Mouse (Mus musculus) MEL (cell line): ENCODE data around the gene Sppl3. TPM values are rescaled to one million over a fixed set of nuclear protein-coding genes. Genes with fewer than 3 reads are reported as not detected.

Experiments used
- polyA plus RNA-seq, 2 experiments: library from polyadenylated mRNA; stranded (reverse) in 1 of 2; unstranded in 1 of 2; fragments of >175 nt in 1 of 2; fragments of >200 nt in 1 of 2; gene quantifications; 2 replicates each; pipeline versions ENCODE4 v1.2.1 to v1.2.4; 2012; ENCODE audit warnings: low replicate concordance in 2 of 2, low read depth in 1 of 2; ENCODE audit not compliant: insufficient read length in 2 of 2, insufficient read depth in 1 of 2, missing spikeins in 1 of 2
- total RNA-seq: library from RNA; depleted of rRNA; stranded (reverse); fragments of 300-350 nt; gene quantifications from 2 replicates; pipeline ENCODE4 v1.2.3, GENCODE M21; 2012; rRNA removed

The Sppl3 gene
- total and polyA plus RNA-seq, 3 experiments, result 25.8 to 50.9 TPM; not detected in 1

Other genes with a start within 250 kb of the Sppl3 start
- gene Ankrd13a, start 236.5 kb upstream of the Sppl3 start, total RNA-seq, result 140 and 180 TPM in 2 replicates
- gene Ankrd13a, start 236.5 kb upstream of the Sppl3 start, polyA plus RNA-seq, result 100 to 1,000 TPM; 110 to 184 TPM
- 24.0 and 29.1 TPM in 2 replicates for gene Git2, start 235.6 kb upstream of the Sppl3 start, total RNA-seq
- gene Git2, start 235.6 kb upstream of the Sppl3 start, polyA plus RNA-seq, result 10 to 100 TPM; 64.9 to 71.7 TPM
- gene 1500011B03Rik, start 187.7 kb upstream of the Sppl3 start, total RNA-seq, result 47.7 and 56.0 TPM in 2 replicates
- 10 to 100 TPM in 1 of 2 experiments, not detected in 1; 75.2 TPM for gene 1500011B03Rik, start 187.7 kb upstream of the Sppl3 start, polyA plus RNA-seq
- not detected in 2 replicates for gene 4930519G04Rik, start 157.5 kb upstream of the Sppl3 start, total RNA-seq
- not detected for gene 4930519G04Rik, start 157.5 kb upstream of the Sppl3 start, polyA plus RNA-seq
- not detected in 2 replicates for gene Gm9936, start 152.5 kb upstream of the Sppl3 start, total RNA-seq
- not detected for gene Gm9936, start 152.5 kb upstream of the Sppl3 start, polyA plus RNA-seq
- 0.27 TPM in 1 of 2 replicates, not detected in the other for gene Oasl2, start 114.2 kb upstream of the Sppl3 start, total RNA-seq
- gene Oasl2, start 114.2 kb upstream of the Sppl3 start, polyA plus RNA-seq, result under 1 TPM in 1 of 2 experiments, not detected in 1; 0.63 TPM
- gene Oasl1, start 87.9 kb upstream of the Sppl3 start, total RNA-seq, result 8.2 and 11.5 TPM in 2 replicates
- 10 to 100 TPM in 1 of 2 experiments, not detected in 1; 33.3 TPM for gene Oasl1, start 87.9 kb upstream of the Sppl3 start, polyA plus RNA-seq
- gene 2210016L21Rik, start 69.0 kb upstream of the Sppl3 start, total RNA-seq, result 14.4 and 16.2 TPM in 2 replicates
- 10 to 100 TPM in 1 of 2 experiments, not detected in 1; 46.1 TPM for gene 2210016L21Rik, start 69.0 kb upstream of the Sppl3 start, polyA plus RNA-seq
- gene Hnf1a, start 40.0 kb upstream of the Sppl3 start, total RNA-seq, result 0.08 TPM in 1 of 2 replicates, not detected in the other
- gene Hnf1a, start 40.0 kb upstream of the Sppl3 start, polyA plus RNA-seq, result under 1 TPM in 1 of 2 experiments, not detected in 1; 0.28 TPM
- gene Gm10401, start 87.2 kb downstream of the Sppl3 start, total RNA-seq, result 3.5 and 4.6 TPM in 2 replicates
- gene Gm10401, start 87.2 kb downstream of the Sppl3 start, polyA plus RNA-seq, result under 1 TPM in 1 of 2 experiments, not detected in 1; 0.56 TPM
- gene Acads, start 108.2 kb downstream of the Sppl3 start, total RNA-seq, result 31.9 and 35.0 TPM in 2 replicates
- 10 to 100 TPM in 1 of 2 experiments, not detected in 1; 56.5 TPM for gene Acads, start 108.2 kb downstream of the Sppl3 start, polyA plus RNA-seq
- gene Unc119b, start 123.8 kb downstream of the Sppl3 start, total RNA-seq, result 15.8 and 18.6 TPM in 2 replicates
- 10 to 100 TPM in 1 of 2 experiments, not detected in 1; 25.7 TPM for gene Unc119b, start 123.8 kb downstream of the Sppl3 start, polyA plus RNA-seq
- gene Mlec, start 147.0 kb downstream of the Sppl3 start, total RNA-seq, result 146 and 167 TPM in 2 replicates
- 100 to 1,000 TPM in 1 of 2 experiments, not detected in 1; 156 TPM for gene Mlec, start 147.0 kb downstream of the Sppl3 start, polyA plus RNA-seq
- gene Cabp1, start 183.2 kb downstream of the Sppl3 start, total RNA-seq, result 0.35 and 0.52 TPM in 2 replicates
- gene Cabp1, start 183.2 kb downstream of the Sppl3 start, polyA plus RNA-seq, result 1 to 10 TPM in 1 of 2 experiments, not detected in 1; 1.7 TPM
- 166 and 208 TPM in 2 replicates for gene Pop5, start 224.7 kb downstream of the Sppl3 start, total RNA-seq
- 100 to 1,000 TPM; 103 to 388 TPM for gene Pop5, start 224.7 kb downstream of the Sppl3 start, polyA plus RNA-seq